Mouse (Mus musculus): ENCODE measurements around the gene Ushbp1. TPM values are rescaled to one million over a fixed set of nuclear protein-coding genes. Genes with fewer than 3 reads are reported as not detected.

The Ushbp1 gene
- polyA plus RNA-seq, 1 experiment from 2014 or later = 6.1 TPM

GRCm38 (mm10) chr8:71391696-71392095, 3.9 kb downstream of the Ushbp1 start:
- Histone ChIP-seq H3K4me1 (replicated peaks) (no peaks in the 10 kb centered on the region; the same call in 1 of the 2 replicates), H3K4me2 (no peak overlapping the region), H3K36me3 (no peaks in the 10 kb centered on the region), H3K9ac (no peak overlapping the region), H3K4me3 (no peak overlapping the region), H3K9me3 (no peaks in the 10 kb centered on the region), H3K27ac (replicated peaks) (no peak overlapping the region), H3K27me3 (no peaks in the 10 kb centered on the region)
- no peak for ATAC-seq (ENCODE audit: low read depth)
- 95% methylated on average over 2 of the region's 2 CpGs for WGBS

- no peak for ATAC-seq (ENCODE audit: low read depth)
- no peaks in the 10 kb centered on the region for H3K9me3 ChIP-seq
- 77% methylated on average over 1 of the region's 1 CpGs for WGBS
- no peak overlapping the region for H3K4me2 ChIP-seq
- no peak overlapping the region for H3K27ac ChIP-seq (replicated peaks)
- H3K9ac ChIP-seq = no peak overlapping the region
- H3K4me1 ChIP-seq (replicated peaks) = peaks cover 2% of the 10 kb centered on the region
- H3K27me3 ChIP-seq = no peaks in the 10 kb centered on the region
- H3K36me3 ChIP-seq = no peaks in the 10 kb centered on the region
- H3K4me3 ChIP-seq = no peak overlapping the region
These were observed 7.3 kb downstream of the Ushbp1 start for GRCm38 (mm10) chr8:71388267-71388666.

GRCm38 (mm10) chr8:71385212-71385835, 10.3 kb downstream of the Ushbp1 start:
- no peaks in the 10 kb centered on the region for H3K36me3 ChIP-seq
- no peak overlapping the region for H3K27ac ChIP-seq (replicated peaks)
- ATAC-seq (ENCODE audit: low read depth) = no peak
- peaks cover 25% of the 10 kb centered on the region for H3K4me1 ChIP-seq (replicated peaks)
- H3K9me3 ChIP-seq = no peaks in the 10 kb centered on the region
- no peaks in the 10 kb centered on the region for H3K27me3 ChIP-seq
- 68% methylated on average over 12 of the region's 12 CpGs for WGBS
- no peak overlapping the region for H3K4me2 ChIP-seq
- no peak overlapping the region for H3K9ac ChIP-seq
- H3K4me3 ChIP-seq = no peak overlapping the region

- no peaks in the 10 kb centered on the region for H3K27me3 ChIP-seq
- no peak overlapping the region for H3K4me2 ChIP-seq
- 57% methylated on average over 3 of the region's 3 CpGs for WGBS
- no peaks in the 10 kb centered on the region for H3K9me3 ChIP-seq
- no peak overlapping the region for H3K27ac ChIP-seq (replicated peaks)
- peaks cover 40% of the 10 kb centered on the region for H3K4me1 ChIP-seq (replicated peaks)
- H3K4me3 ChIP-seq = no peak overlapping the region
- no peaks in the 10 kb centered on the region for H3K36me3 ChIP-seq
- no peak for ATAC-seq (ENCODE audit: low read depth)
- no peak overlapping the region for H3K9ac ChIP-seq
These were observed 11.7 kb downstream of the Ushbp1 start for GRCm38 (mm10) chr8:71383860-71384259.

GRCm38 (mm10) chr8:71383396-71383795, 12.2 kb downstream of the Ushbp1 start:
- no peak for ATAC-seq (ENCODE audit: low read depth)
- WGBS = 10% methylated on average over 12 of the region's 12 CpGs
- Histone ChIP-seq H3K4me1 (replicated peaks) (peaks cover 45% of the 10 kb centered on the region), H3K36me3 (no peaks in the 10 kb centered on the region), H3K27ac (replicated peaks) (peak overlapping the region; percentile 92; the same call in 1 of the 2 replicates), H3K9ac (no peak overlapping the region), H3K27me3 (no peaks in the 10 kb centered on the region), H3K4me3 (no peak overlapping the region), H3K4me2 (no peak overlapping the region), H3K9me3 (no peaks in the 10 kb centered on the region)

- WGBS = 2% methylated on average over 46 of the region's 80 CpGs
- peaks cover 48% of the 10 kb centered on the region for H3K4me1 ChIP-seq (replicated peaks)
These were observed 13.3 kb downstream of the Ushbp1 start for GRCm38 (mm10) chr8:71381971-71382961.

GRCm38 (mm10) chr8:71381421-71381970, 14.1 kb downstream of the Ushbp1 start, which contains the start of gene Nr2f6:
Gene Nr2f6, minus strand, starts transcription at chr8:71381960.
- Histone ChIP-seq H3K9ac (peak within 1 kb of the TSS; percentile 83), H3K27ac (replicated peaks) (peak within 1 kb of the TSS; percentile 92), H3K36me3 (peaks cover 5% of the 10 kb centered on the region; the same call in 1 of the 2 replicates), H3K9me3 (no peaks in the 10 kb centered on the region), H3K4me3 (peak within 1 kb of the TSS; percentile 80), H3K4me2 (peak within 1 kb of the TSS; percentile 99), H3K27me3 (no peaks in the 10 kb centered on the region), H3K4me1 (replicated peaks) (peaks cover 55% of the 10 kb centered on the region)
- ATAC-seq (ENCODE audit: low read depth) = peak; percentile 58
- WGBS = under 1% methylated on average over 67 of the region's 89 CpGs

More at GRCm38 (mm10) chr8:71381971-71382961, 13.3 kb downstream of the Ushbp1 start:
- Histone ChIP-seq H3K27ac (replicated peaks) (peak overlapping the region; percentile 92), H3K4me3 (peak overlapping the region; percentile 80), H3K9ac (peak overlapping the region; percentile 83), H3K9me3 (no peaks in the 10 kb centered on the region), H3K4me2 (peak overlapping the region; percentile 99), H3K36me3 (peaks cover 5% of the 10 kb centered on the region; the same call in 1 of the 2 replicates), H3K27me3 (no peaks in the 10 kb centered on the region)
- peak; percentile 83 for ATAC-seq (ENCODE audit: low read depth)

- no peak overlapping the region for H3K27ac ChIP-seq (replicated peaks)
- H3K9me3 ChIP-seq = no peaks in the 10 kb centered on the region
- H3K4me1 ChIP-seq (replicated peaks) = peaks cover 66% of the 10 kb centered on the region
- peak overlapping the region; percentile 80 for H3K4me3 ChIP-seq
- ATAC-seq (ENCODE audit: low read depth) = no peak
- H3K4me2 ChIP-seq = peak overlapping the region; percentile 99
- H3K27me3 ChIP-seq = no peaks in the 10 kb centered on the region
- peaks cover 5% of the 10 kb centered on the region; the same call in 1 of the 2 replicates for H3K36me3 ChIP-seq
- under 1% methylated on average over 72 of the region's 72 CpGs for WGBS
- H3K9ac ChIP-seq = peak overlapping the region; percentile 83
These were observed 15.1 kb downstream of the Ushbp1 start for GRCm38 (mm10) chr8:71380178-71381171.

- H3K4me1 ChIP-seq (replicated peaks) = peaks cover 73% of the 10 kb centered on the region
- no peaks in the 10 kb centered on the region for H3K27me3 ChIP-seq
- no peaks in the 10 kb centered on the region for H3K9me3 ChIP-seq
- peak overlapping the region; percentile 83 for H3K9ac ChIP-seq
- ATAC-seq (ENCODE audit: low read depth) = no peak
- no peak overlapping the region for H3K27ac ChIP-seq (replicated peaks)
- peak overlapping the region; percentile 80 for H3K4me3 ChIP-seq
- H3K36me3 ChIP-seq = peaks cover 13% of the 10 kb centered on the region; the same call in 1 of the 2 replicates
- 47% methylated on average over 3 of the region's 3 CpGs for WGBS
- peak overlapping the region; percentile 99 for H3K4me2 ChIP-seq
These were observed 16.0 kb downstream of the Ushbp1 start for GRCm38 (mm10) chr8:71379512-71380075.

- no peak for ATAC-seq (ENCODE audit: low read depth)
- no peaks in the 10 kb centered on the region for H3K9me3 ChIP-seq
- no peaks in the 10 kb centered on the region for H3K27me3 ChIP-seq
- peak overlapping the region; percentile 80; the same call in 1 of the 2 replicates for H3K4me3 ChIP-seq
- no peak overlapping the region for H3K27ac ChIP-seq (replicated peaks)
- H3K9ac ChIP-seq = peak overlapping the region; percentile 83
- peak overlapping the region; percentile 99 for H3K4me2 ChIP-seq
- WGBS = 26% methylated on average over 4 of the region's 4 CpGs
- H3K36me3 ChIP-seq = peaks cover 19% of the 10 kb centered on the region
- peaks cover 73% of the 10 kb centered on the region for H3K4me1 ChIP-seq (replicated peaks)
These were observed 16.6 kb downstream of the Ushbp1 start for GRCm38 (mm10) chr8:71379008-71379407.
